Mouse (Mus musculus) myocyte (in vitro differentiated cells): ENCODE results near the gene Auts2.

Experiments used
- MYOG ChIP-seq, 3 experiments: IDR thresholded peaks; one replicate each; pipeline ENCODE4 v1.6.1; 2011; ENCODE audit warnings: control low read depth in 2 of 3, low read depth in 2 of 3, mild to moderate bottlenecking in 2 of 3; ENCODE audit not compliant: insufficient read length in 2 of 3, control insufficient read depth in 1 of 3, insufficient read depth in 1 of 3
- REST ChIP-seq: IDR thresholded peaks from one replicate; pipeline ENCODE4 v1.6.1; 2011; ENCODE audit warnings: mild to moderate bottlenecking, control low read depth, moderate library complexity; ENCODE audit not compliant: insufficient read depth, insufficient read length

GRCm38 (mm10) chr5:132526395-132526794 lies 16.7 kb downstream of the Auts2 start:
- TF ChIP-seq REST (no peak), MYOG (IDR thresholded peaks at IDR 0.05; ENCODE audit: control insufficient read depth in 1 of 3, insufficient read depth in 1 of 3, insufficient read length in 2 of 3, low read depth in 2 of 3) (no peak)
